Mouse (Mus musculus): ENCODE measurements around the gene Adamts5.

- TF ChIP-seq POLR2A (IDR thresholded peaks at IDR 0.05; ENCODE audit: control insufficient read depth, low read depth, low read length) (no peak), CTCF (IDR thresholded peaks at IDR 0.05; ENCODE audit: control insufficient read depth, insufficient read depth, insufficient replicate concordance, low read depth, low read length) (no peak)
Observed at GRCm38 (mm10) chr16:85827066-85827465, 74.6 kb downstream of the Adamts5 start.
